Mouse (Mus musculus) lung, adult 2 months (tissue): ENCODE data around the gene Dclk1.

Experiments
- CTCF ChIP-seq: fragments of 200-500 bp; IDR thresholded peaks from 2 replicates; pipeline ENCODE4 v1.5.1; 2011; ENCODE audit warnings: mild to moderate bottlenecking, low read length, control low read depth; ENCODE audit not compliant: insufficient read depth
- POLR2A ChIP-seq: fragments of 200-500 bp; IDR thresholded peaks from 2 replicates; pipeline ENCODE4 v1.6.1; 2011; ENCODE audit warnings: low read depth, mild to moderate bottlenecking, control low read depth, low read length, borderline replicate concordance; ENCODE audit errors: extremely low read depth

DNA sequence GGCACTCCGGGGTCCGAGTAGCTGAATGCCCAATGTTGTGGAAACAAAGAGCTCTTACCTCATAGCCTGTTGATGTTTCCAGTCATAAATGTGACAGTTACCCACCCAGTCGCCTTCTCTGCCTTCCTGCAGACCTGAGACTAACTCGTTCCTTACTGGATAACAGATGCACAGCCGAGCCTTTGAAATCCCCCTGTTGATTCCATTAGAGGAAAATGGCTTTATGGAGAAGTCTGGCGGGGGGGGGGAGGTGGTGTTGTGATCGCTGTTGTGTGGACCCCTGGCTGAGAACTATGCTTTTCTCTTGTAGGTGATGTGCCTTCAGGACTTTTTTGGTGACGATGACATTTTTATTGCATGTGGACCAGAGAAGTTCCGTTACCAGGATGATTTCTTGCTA lies 138.3 kb downstream of the Dclk1 start:
- TF ChIP-seq CTCF (no peak), POLR2A (no peak)
